Mouse (Mus musculus): ENCODE results near the gene Limd1.

The Limd1 gene

GRCm38 (mm10) chr9:123478586-123479195 is at the start of gene Limd1:
Limd1 (plus strand) TSS chr9:123478706.
- 3% methylated on average over 41 of the region's 57 CpGs for WGBS

GRCm38 (mm10) chr9:123429863-123430262 is 48.6 kb upstream of the Limd1 start:
- WGBS: 96% methylated on average over 4 of the region's 4 CpGs

DNA sequence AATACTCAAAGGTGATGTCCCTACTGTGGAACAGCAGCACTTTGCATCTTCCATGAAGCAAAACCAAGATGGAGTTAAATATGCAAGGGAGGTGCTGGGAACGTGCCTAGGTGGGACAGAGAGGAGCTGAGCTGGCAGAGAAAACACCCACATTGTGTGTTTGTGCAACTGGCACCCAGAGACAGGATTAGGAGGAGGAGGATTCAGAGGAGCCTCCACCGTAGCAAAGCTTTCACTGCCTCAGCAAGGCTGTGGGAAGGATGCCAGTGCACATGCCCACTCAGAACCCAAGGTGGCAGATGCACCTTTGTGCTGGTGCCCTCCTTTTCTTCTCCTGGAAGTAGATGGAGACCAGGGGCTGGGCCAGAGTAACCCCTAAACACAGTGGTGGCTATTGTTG is 40.3 kb upstream of the Limd1 start:
- WGBS: 37% methylated on average over 2 of the region's 2 CpGs

- 35% methylated on average over 5 of the region's 5 CpGs for WGBS
Observed at GRCm38 (mm10) chr9:123440230-123441058, 38.1 kb upstream of the Limd1 start.

- 89% methylated on average over 3 of the region's 3 CpGs for WGBS
Observed at GRCm38 (mm10) chr9:123447101-123447500, 31.4 kb upstream of the Limd1 start.

GRCm38 (mm10) chr9:123450174-123450573 is 28.3 kb upstream of the Limd1 start:
- 42% methylated on average over 2 of the region's 2 CpGs for WGBS

DNA sequence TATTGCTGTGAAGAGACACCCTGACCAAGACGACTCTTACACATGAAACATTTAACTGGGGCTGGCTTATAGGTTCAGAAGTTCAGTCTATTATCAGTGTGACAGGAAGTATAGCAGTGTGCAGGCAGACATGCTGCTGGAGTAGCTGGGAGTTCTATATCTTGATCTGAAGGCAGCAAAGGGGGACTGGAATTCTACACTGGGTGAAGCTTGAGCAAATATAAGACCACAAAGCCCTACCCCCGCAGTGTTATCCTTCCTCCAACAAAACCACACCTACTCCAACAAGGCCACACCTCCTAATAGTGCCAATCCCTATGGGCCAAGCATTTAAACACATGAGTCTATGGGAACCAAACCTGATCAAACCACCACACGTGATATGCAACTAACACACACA is 26.7 kb upstream of the Limd1 start:
- 93% methylated on average over 3 of the region's 3 CpGs for WGBS

DNA sequence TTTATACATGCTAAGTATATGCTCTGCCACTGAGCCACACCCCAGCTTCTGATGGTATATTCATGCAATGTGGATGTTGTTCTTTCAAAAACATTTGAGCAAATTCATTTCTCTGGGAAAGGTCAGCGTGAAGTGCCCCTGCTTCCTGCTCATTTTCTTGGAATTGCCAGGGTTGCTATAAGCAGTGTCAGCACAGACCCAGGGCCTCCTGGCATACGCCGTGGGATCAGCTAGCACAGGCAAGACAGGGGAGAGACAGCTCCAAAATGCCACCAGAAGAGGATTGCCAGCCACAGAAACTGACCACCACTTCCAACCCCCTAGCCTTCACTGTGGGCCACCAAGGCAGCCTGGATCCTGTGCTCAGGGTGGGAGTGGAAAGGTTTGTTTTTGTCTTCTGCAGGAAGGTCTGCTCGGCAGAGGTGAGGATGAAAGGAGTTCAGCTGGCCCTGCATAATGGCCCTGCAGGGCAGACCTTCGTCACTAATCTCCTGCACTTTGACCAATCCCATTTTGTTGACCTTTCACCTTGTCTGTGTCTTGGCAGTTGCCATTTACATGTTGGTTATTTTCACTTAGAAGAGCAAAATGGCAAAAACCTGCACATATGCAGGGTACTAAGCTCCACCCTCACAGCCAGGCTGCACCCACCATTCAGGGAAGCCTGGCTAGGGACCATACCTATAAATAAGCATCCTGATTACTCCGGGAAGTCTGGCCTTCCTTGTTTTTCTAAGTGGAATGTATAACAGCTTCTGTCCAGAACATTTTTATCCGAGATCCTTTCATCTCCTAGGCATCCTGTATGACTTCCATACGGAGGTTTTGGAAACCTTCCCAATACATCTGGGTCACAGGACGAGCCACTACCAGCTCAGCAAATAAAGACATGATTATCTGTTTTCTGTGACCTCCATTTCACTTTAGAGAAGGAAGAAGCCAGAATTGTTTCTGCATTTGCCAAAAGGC is 21.6 kb upstream of the Limd1 start:
- 41% methylated on average over 9 of the region's 9 CpGs for WGBS

GRCm38 (mm10) chr9:123457603-123458002 is 20.9 kb upstream of the Limd1 start:
- 48% methylated on average over 2 of the region's 2 CpGs for WGBS

DNA sequence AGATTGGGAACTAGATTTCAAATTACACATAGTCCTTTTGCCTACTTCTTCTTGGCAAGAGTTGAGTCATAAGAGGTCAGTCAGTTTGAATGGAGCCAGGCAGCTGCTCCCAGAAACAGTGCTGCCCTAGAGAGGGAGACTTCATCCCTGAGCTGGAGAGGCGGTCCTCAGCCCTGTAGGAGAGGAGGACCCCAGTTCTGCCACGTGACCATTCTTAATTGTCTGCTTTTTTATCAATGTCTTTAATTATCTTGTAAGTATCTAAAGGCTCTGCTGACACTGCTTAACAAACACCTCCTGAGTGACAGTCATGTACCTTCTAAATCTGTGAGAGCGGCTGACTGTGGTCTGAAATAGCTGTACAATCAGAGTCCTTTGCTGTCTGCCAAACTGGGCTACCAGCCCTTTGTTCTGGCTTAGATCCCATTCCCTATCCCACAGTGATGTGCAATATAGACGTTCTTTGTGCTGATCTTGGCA is 11.3 kb upstream of the Limd1 start:
- 44% methylated on average over 4 of the region's 4 CpGs for WGBS

DNA sequence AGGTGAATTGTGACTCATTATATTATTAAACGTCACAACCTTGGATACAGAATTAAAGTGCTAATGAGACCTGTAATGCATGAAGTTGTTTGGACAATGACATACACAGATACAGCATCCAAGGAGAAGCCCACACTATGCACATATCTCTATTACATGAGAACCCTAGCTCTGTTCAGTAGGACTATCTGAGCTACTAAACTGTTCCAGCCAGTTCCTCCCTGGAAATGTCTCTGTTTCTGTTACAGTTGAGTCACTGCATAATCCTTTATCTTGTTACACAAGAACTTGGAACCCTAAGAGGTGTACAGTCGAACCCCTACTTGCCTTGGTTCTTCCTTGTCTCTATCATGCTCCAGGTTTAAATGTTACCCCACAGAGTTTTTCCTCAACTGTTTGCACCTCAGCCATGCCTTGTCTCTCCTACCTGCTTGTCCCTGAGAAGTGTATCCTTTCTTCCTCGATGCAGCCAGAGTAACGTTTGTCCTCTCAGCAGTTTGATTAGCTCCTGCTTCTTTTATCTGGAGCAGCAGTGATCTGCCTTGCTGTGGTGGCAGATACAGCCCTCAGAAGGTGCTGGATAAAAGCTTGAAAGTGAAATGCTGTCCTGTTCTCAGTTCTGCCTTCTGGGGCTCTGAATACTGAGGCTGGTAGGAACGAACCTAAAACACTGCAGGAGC is 10.0 kb upstream of the Limd1 start:
- WGBS: 58% methylated on average over 5 of the region's 5 CpGs

DNA sequence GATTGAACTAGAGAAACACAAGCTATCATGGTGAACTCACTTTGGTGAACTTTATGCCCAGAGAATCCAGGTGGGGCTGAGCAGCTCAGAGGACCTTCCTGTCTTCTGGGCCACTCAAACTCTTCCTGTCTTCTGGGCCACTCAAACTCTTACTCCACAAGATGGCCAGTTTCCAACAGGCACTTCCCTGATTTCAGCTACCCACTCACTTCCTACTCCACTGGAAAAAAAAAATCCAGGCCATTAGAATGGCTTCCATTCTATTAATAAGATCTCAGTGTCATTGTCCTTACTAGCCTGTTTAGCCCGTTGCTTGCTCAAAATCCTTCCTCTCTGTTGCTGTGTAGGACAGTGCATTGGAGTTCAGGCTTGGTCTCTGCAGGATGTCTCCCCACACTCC is 2.9 kb upstream of the Limd1 start:
- 71% methylated on average over 1 of the region's 1 CpGs for WGBS

- WGBS: 6% methylated on average over 24 of the region's 29 CpGs
Observed at GRCm38 (mm10) chr9:123478031-123478585, 398 bp upstream of the Limd1 start.

DNA sequence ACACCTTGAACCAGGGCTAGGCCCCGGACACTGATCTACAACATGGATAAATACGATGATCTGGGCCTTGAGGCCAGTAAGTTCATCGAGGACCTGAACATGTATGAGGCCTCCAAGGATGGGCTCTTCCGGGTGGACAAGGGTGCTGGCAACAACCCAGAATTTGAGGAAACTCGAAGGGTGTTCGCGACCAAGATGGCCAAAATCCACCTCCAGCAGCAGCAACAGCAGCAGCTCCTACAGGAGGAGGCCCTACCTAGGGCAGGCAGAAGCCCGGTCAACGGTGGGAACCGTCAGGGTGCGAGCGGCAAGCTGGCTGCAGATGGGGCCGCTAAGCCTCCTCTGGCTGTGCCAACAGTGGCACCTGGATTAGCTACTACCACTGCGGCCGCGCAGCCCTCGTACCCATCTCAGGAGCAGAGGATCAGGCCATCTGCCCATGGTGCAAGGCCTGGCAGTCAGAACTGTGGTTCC is 727 bp downstream of the Limd1 start:
- 56% methylated on average over 17 of the region's 17 CpGs for WGBS

- WGBS: 83% methylated on average over 8 of the region's 8 CpGs
Observed at GRCm38 (mm10) chr9:123479876-123480252, 1.4 kb downstream of the Limd1 start.

DNA sequence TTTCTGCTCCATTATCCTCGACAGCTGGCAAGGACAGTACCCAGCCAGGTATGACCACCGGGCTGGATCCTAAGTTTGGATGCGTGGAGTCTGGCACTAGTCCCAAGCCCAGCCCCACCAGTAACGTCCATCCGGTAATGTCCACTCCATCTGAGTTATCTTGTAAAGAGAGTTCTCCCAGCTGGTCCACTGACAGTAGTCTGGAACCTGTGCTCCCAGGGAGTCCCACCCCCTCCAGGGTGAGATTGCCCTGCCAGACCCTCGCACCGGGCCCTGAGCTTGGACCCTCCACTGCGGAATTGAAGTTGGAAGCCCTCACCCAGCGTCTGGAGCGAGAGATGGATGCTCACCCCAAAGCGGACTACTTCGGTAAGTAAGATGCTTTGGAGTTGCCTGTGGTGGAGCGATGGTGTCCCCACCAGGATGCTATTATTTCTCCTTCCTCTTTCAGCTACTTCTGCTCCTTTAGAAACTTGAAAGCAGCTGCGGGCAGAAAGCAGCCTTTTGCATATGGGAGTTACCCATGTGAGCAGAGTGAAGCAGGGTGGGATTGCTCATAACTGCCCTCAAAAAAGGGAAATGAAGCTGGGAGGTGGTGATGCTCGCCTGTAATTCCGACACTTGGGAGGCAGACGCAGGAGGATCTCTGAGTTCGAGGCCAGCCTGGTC is 1.9 kb downstream of the Limd1 start:
- 68% methylated on average over 18 of the region's 18 CpGs for WGBS

- 48% methylated on average over 7 of the region's 7 CpGs for WGBS
Observed at GRCm38 (mm10) chr9:123481136-123481535, 2.6 kb downstream of the Limd1 start.

- 78% methylated on average over 1 of the region's 1 CpGs for WGBS
Observed at GRCm38 (mm10) chr9:123483598-123483997, 5.1 kb downstream of the Limd1 start.

GRCm38 (mm10) chr9:123484830-123485229 is 6.3 kb downstream of the Limd1 start:
- WGBS: 81% methylated on average over 3 of the region's 3 CpGs

DNA sequence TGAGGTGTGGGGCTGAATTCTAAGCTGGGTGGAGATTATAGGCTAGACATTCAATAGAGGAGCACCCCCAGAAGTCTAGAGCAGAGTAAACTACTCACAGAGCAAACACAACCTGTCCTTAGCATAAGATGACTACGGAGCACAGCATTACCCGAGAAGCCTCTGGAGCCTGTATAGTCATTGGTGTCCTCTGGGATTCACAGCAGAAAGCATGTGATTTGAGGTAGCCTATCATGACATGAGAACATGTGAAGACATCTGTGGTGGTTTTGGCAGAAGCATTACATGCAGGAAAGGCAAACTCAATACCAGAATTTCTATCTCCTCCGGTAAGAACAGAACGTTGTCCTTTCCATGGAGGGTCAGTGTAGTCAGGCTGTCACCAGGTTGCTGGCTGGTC is 7.1 kb downstream of the Limd1 start:
- WGBS: 94% methylated on average over 4 of the region's 4 CpGs

Measured in cerebral cortex, adult 2 months (tissue).